Mouse (Mus musculus) retina, postnatal 1 day (tissue): ENCODE measurements around the gene Prss57.

ENCODE experiments used
- DNase-seq: peaks from one replicate; pipeline ENCODE4 v3.0.0-alpha.2; 2012

The Prss57 gene

DNA sequence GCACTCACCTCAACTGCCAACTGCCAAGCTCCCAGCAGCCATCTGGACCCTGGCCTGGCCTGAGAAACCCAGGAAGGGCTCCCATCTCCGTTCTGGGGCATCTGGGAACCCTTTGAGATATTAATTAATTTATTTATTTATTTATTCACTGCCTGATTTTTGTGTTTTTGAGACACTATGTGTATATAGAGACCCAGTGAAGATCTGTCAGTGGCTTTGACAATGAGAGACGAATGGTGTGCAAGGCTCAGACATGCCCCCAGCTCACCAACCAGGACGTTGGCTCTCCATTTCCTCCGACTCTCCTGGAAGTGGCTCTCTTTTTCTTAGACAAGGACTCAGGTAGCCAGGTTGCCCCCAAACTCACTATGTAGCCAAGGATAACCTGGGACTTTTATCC, at the start of gene Prss57:
Gene Prss57 (minus strand): TSS at position 101 of the 400 bp plus-strand sequence.
- DNase-seq = no peak

DNA sequence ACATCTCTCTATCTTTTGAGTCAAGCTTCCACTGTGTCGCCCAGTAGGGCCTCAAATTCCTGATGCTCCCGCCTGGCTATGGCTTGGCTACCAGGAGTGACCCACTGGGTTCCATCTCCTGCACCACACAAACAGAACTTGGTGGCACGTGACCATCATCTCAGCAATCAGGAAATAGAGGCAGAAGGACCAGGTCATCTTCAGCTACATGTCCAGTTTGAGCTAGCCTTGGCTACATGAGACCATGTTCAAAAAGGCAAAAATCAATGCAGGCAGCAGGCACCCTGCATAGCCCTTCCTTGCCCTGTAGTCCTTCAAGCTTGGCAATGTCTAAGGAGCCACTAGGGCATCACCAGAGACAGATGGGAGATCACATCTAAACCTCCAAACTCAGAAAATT, 49.3 kb upstream of the Prss57 start:
- DNase-seq = no peak

DNA sequence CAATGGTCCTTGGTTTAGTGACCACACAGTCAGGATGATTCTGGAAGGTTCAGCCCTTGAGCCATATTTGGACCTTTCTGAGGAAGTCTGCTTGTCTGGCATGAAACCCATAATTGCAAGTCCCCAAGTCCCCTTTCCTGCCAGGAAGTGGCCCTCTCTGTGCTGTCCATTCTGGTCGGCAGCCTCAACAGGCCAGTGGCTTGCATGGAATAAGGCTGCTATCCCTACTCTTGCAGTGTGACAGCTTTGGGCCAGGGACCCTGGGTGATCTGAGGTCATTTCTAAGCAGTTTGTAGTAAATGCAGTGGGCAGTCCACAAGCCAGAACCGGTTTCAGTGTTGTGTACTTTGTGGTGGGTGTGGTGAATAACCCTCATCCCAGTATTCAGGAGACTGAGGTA, 47.4 kb upstream of the Prss57 start:
- no peak for DNase-seq

DNA sequence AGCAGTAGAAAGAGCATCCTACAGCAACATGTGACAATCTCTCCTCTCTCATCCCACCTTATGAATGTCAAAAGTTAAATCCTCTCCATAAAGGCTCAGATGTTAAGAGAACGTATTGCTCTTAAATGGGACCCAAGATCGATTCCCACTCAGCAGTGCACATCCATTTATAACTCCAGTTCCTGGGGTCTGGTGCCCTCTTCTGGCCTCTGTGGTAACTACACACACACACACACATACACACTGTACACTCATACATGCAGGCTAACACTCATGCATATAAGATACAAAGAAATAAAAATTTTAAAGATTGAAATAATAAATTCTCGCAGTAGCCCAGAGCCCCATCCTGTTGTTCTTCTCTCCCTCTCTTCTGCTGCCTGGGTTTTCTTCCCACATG, 46.2 kb upstream of the Prss57 start:
- DNase-seq = no peak

DNA sequence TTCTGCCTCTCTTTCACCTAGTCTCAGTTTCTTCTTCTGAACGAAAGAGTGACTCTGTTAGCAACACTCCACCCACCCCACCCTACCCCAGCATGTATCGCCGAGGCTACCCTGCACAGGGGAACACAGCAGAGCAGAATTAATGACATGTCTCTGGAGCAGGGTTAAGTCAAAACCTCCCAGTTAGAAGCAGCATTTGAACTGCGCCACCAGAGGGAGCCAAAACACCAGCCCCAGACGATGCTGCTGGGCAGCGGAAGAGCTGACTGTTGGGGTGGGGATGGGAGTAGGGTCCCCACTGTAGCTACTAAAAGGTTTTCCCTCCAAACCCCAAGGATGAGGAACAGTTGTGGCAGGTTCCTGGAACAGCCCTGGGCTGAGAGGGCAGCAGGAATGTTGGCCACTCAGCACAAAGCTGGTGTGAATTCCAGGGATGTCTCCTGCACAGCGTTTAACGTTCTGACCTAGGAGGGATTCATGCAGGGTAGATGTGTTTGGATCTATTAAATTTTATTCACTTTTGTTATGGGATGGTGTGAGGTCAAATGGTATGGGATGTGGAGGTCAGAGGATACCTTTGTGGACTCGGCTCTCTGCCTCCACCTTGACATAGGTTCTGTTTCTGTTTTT, 44.1 kb upstream of the Prss57 start:
- DNase-seq = peak; percentile 87

DNA sequence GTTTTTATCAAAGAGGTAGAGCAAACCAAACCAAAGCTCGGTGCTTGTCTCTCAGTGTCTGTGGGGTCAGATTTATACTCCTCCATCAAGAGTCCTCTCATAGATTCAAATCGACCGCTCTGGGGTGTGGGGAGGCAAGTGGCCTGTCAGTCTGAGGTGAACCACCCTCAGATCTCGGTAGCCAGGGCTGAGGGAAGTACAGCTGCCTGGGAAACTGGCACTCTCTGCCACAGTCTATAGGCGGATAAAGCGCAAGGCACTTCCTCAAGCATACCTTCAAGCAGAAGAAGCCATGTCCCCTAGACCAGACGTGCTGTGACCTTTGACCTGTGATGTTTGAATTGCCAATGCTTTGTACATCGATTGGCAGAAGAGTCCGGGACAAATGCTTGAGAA, 42.0 kb upstream of the Prss57 start:
- DNase-seq = no peak

DNA sequence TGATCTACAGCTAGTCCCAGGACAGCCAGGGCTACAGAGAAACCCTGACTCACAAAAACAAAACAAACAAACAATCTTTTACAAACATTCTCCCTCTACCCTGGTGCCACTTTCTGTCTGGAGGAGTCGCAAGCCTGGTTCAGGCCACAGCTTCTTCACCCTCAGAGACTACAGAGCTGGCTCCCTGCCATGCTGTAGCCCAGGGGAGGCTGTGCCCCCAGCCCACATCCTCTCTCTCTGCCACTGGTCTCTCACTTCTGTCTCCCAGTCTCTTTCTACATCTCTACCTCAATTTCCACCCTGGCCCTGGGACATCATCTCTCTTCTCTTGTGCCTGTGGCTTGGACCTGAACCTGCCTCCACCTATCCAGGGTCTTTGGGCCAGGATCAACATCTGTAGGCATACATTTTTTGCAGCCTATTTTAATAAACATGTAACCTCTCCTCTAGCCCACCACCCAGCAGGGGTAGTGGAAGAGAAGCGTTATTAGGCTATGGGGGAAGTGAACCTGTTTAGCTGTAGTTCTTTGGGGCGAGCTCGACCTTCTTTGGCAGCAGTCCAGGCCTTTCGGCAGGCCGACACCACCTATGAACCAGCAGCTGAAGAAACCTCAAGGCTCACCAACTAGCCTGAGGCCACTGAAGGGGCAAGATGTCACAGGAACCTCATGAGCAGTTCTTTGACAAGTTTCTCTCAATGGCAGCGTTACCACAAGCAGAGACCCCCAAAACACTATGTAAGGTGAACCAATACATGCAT, 41.4 kb upstream of the Prss57 start:
- no peak for DNase-seq

DNA sequence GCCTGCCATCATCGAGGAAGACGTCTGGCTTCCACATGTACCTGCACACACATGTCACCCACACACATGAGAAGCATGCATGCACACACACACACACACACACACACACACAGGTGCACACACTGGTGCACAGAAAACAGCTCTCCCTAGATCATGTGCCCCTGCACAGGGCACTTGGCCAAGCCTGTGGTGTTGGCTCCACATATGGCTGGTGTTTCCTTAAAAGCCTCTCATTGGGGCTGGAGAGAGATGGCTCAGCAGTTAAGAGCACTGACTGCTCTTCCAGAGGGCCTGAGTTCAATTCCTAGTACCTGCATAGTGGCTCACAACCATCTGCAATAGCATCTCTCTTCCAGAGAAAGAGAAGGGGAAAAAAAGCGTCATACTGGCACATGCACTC, 40.8 kb upstream of the Prss57 start:
- DNase-seq = no peak

DNA sequence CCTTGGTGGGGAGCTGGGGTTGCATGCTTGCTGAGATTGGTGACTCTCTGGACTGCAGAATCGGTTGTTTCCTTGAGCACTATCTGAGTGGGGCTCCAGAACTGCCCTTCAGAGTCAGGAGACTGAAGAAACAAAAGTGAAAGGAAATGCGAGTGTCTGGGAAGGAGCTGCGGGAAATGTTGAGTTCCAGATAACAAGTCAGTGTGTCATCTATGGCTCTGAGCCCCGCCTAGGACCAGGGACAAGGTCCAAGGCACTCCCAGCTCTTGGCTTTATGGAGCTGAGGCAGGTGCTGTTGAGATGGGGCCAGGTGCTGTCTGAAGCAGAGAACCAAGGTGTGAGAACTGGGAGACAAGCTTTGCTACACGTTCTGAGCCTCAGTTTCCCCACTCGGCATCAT, 33.7 kb upstream of the Prss57 start:
- DNase-seq = no peak

DNA sequence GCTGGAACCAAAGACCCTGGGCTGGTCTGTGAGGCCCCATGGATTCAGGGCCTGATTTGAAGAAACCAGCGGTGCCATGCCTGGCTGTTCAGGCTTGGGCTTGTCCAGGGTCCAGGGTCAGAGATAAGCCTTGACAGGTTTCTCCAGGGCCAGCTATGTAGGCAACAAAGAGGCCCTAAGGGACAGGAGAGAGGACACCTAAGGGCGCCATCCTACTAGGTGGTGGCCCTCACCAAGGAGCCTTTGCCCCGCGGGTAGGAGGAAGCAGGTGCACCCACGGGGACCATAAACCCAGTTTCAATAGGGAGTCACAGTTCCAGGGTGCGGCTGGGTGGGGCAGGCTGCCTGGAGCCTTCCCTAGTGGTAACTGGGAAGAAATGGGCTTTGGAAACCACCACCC, 32.2 kb upstream of the Prss57 start:
- DNase-seq = no peak

DNA sequence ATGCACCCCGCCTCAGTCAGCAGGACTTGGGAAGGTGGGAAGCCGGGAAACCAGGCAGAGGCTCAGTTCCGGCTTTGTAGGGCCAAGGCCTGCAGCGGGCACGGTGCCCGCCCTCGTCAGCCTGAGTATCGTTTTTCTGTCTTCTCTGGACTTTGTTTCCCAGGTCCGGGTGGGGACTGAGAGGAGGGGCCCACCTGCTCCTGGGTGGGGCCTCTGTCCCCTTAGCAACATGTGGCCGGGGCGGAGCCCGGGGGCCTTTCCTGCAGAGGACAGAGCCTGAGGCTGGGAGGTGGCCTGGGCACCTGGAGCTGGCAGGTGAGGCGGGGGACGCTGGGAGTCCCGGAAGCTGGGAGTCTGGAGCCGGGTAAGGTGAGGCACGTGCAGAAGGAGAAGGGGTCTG, 31.6 kb upstream of the Prss57 start:
- no peak for DNase-seq

DNA sequence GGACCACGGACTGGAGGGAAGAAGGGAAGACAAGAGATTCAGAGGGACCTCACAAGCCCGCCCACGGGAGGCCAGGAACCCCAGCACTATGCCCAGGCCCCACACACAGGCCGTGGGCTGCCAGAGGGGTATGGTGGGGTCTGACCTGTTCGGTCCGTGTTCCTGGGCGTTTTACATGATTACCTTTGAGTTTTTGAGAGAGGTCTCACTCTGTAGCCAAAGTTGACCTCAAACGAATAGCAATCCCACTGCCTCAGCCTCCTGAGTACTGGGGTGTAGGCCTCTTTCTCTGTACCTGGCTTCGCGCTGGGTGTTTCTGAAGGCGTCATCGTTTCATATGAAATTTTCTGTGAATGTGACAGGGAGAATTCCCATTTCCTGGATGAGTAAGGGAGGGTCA, 31.0 kb upstream of the Prss57 start:
- DNase-seq = no peak

DNA sequence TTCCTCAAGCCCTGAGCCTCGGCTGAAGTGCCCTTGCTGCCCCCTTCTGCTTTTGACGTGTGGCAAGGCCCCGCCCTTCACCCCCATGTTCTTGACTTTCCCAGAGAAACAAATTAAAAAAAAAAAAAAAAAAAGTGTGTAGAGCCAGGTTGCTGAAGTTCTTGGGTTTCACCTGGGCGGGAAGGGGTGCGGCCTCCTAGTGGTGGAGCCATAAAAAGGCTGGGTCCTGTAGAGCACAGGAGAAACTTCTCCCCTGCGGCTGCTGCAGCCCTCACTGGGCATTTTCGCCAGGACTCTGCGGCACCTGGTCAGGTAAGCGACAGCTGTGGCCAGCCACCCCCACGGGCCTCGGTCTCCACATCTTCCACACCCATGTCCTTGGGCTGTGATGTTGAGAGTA, 30.0 kb upstream of the Prss57 start, which contains the start of gene Misp:
Gene Misp (plus strand): TSS at position 208 of the 400 bp plus-strand sequence.
- DNase-seq = no peak

DNA sequence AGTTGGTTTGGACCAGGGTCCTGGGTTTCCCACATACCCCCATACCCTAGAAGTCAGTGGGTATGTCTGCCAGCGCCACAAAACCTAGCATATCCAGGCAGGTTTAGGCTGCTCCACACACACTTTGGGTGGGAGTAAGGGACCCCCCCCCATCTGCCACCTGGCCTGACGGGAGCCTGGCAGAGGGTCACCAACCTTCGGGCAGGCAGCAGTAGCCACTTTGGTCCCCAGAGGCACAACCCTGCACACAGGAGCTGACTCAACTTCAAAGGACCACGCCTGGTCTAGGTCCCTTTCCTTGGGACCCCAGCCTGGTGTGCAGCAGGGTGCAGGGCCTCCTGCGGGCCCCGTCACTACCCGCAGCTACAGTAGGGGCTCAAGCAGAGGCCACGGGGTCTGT, 29.5 kb upstream of the Prss57 start:
- no peak for DNase-seq

DNA sequence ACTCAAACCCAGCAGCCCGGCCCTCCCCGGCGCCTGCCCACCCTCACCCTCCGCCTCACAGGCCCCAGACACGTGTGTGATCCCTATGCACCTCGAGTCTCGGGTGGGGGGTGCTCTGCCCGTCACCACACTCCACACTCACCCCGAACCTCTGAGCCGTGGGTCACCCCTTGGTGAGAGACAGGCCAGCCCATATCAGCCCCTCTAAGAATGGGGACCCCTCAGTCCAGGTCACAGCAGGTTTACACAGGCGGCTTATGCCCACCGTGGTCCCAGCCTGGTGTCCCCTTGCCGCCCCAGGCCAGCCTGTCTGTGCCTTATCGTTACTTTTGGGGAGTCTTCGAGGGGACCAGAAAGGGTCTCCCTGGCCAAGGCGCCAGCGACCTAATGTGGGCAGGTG, 28.8 kb upstream of the Prss57 start:
- DNase-seq = no peak

DNA sequence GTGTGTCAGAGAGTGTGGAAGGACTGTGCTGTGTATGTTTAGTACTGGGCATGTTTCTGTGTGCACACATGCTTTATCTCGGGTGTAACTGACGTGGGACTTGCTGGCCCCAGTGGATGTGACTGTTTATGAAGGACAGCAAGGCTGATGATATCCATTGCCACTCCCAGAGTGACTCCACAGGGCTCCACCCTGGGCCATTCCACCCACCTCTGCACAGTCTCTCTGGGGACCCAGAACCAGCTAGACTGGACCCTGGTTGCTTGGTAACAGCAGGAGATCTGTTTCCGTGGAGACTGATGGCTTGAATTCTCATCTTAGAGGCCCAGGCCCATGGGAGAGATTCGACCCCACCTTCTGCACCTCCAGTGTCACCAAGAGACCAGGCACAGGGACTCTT, 27.5 kb upstream of the Prss57 start:
- no peak for DNase-seq

DNA sequence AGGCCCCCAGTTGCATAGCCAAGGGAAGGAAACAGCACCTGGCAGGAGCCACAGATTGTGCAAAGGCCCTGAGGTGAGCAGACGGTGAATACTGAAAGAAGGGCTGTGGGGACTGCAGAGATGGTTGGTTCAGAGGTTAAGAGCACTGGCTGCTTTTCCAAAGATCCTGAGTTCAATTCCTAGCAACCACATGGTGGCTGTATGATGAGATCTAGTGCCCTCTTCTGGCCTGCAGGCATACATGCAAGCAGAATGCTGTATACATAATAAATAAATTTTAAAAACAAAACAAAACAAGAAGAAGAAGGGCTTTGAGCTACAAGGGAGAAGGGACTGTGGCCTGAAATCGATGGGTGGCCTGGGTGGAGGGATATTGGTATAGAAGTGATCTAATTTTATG, 26.4 kb upstream of the Prss57 start:
- DNase-seq = no peak

DNA sequence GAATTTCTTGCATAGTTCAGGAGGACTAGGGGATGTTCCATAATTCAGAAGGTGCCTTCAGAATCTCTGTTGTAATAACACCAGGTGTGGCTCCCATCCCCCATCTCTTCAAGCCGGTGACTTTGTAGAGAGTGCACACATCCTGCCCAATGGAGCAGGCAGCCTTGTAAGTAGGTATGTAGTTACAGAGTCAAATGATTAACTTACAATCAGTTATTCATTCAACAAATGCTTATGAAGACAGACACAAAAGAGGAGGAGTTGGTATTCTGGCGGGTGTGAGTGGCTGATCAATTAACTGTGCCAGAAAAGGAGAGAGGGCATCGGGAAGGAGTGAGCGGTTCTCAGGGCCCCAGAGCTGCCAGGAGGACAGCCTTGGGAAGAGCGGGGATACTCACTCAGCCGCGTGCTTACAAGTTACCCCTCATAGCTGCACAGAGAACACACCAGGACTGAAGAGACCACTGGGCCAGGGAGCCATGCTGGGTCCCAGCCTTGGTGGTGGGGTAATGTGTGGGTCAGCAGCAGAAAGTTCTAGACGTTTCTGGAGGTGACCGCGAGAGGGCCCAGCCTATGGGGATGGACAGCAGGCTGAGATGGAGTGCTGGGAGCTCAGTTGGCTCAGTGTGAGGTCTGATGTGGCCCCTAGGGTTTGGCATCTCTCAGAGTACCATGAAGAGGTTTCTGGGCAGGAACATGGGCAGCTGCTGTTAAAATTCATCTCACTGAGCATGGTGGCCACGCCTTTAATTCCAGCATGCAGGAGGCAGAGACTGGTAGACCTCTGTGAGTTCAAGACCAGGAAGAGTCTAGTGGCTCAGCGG, 25.1 kb upstream of the Prss57 start:
- no peak for DNase-seq

DNA sequence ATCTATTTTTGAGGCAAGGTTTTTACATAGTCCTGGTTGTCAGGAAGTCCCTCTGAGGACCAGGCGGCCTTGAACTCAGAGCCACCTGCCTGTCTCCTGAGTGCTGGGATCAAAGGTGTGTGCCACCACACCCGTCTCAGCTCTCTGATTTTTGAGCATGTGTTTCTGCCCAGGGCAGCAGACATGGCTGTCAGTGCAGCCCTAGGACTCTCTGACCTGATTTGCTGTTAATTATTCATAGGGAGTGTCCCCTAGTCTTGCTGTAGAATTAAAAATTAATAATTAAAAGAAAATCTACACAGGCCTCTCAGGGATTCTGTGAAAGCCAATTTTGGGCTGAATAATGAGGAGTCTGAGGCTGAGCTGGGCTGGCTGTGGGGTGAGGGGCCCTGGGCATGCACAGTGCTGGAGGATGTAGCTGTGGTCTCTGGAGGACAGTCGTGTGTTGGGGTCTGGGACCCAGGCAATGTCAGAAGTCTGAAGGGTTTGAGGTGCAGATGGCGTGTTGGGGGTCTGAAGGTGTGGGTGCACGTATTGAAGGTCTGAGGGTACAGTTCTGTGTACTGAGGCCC, 23.6 kb upstream of the Prss57 start:
- no peak for DNase-seq

DNA sequence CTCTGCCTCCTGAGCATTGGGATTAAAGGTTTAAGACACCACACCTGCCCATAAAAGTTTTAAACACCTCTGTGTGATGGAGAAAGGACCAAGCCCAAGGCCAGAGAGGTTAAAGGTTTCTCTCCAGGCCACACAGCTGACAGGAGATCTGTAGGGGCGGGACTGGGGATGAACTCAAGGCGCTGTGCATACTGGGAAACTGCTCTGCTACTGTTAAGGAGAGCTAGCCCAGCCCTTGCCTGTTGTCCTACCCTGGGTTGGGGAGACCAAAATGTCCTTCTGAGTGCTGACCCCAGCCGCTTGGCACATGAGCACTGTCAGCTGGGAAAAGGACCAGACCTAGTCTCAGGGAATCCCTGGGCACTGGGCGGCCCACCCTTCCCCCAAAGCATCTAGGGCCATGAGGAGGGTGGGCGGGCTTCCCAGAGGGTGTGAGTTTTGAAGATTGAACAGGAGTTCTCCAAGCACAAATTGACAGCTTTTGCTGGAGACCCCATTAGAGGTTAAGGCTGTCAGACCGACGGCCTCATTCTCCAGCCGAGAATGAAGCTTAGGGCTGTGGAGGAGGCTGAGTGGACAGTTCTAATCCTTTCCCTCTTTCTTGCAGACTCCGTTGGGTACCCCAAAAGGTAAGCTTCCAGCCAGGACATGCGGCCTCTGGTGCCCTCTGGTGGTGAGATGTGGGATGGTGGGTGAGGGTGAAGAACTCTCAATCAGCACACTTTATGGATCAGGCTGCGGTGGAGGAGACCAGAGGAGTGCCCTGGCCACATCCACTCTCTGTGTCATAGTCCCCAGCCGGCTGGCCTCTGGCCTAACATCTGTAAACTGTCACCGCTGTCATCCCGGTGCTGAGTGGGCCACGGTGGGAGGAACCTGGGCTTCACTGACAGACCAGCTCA, 21.2 kb upstream of the Prss57 start:
- peak; percentile 83 for DNase-seq

DNA sequence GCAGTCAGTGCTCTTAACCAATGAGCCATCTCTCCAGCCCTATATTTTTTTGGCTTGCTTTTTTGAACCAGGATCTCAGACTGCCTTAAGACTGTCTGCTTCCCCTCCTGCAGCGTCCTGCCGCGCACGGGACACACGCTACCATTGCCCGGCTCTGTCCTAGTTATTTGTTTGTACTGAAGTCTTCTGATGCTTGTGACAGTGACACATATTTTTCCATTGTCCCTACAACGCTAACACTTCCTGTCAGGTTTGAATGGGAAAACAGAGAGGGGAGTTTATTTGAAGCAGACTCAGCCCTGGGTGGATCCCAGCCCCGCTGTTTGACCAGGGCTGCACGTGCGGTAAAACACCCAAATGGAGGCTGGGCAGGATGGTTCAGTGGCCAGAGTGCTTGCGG, 18.0 kb upstream of the Prss57 start:
- no peak for DNase-seq

DNA sequence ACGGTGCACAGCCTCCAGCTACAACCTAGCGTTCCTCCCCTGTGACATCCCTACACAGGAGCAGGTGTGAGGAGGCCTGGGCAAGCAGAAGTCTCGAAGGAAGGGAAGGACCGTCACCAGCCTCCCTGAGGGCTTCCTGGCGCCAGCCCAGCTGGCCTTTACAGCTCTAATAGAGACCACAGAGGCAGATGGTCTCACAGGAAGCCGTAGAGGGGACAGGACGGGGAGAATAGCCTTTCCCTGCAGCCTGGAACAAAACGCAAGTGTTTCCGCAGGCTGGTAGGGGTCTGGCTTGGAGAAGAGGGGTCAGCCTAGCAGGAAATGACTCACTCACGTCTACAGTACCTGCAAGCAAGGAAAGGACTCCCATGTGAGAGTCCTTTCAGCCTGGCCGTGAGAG, 17.1 kb upstream of the Prss57 start:
- no peak for DNase-seq

DNA sequence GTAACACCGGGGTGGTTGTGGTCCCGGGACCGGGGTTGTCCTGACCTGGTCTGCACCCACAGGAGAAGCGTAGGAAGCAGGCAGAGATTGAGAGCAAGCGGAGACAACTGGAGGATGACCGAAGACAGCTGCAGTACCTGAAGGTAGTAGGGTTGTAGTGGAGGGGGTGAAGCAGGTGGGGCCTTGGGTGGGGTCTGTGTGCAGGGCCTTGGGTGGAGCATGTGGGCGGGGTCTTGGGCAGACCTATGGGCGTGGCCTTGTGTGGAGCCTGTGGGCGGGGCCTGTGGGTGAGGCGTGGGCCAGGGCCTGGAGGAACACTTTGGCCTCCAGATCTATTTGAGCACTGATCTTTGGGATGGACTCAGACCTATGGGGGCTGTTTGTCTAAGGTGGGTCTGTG, 16.2 kb upstream of the Prss57 start:
- DNase-seq = no peak
